Comparison of ENCODE assay signal across 23 mouse cellular contexts in the genomic region with DNA sequence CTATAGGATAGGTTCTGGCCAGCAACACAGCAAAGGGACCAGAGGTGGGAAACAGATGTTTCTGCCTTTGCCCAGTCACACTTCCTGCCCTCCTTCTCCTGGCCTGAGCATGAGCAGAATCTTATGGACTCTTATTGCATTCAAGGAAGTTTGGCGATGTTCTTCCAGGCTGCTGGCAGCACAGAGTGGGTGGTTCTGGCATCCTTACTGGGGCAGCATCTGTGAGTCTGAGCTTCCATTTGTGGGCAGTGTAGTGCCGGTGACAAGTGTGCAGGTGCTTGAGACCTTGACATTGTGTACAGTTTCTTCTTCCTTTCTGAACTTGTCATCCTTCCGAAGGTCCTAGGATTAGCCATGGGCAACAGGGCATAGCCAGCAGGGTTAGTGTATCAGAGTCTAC. TPM values are rescaled to one million over a fixed set of nuclear protein-coding genes. Genes with fewer than 3 reads are reported as not detected.
A peak's percentile ranks its signal among the peaks of the same experiment; 100 is the strongest.
DNase-seq lines count a peak whose midpoint lies in the region; ATAC-seq and TF ChIP-seq lines count a peak whose summit lies in the region.
"Had no signal": no experiment of that assay in that cellular context is flagged by ENCODE, and none has a peak within 500 bp of the region (broad histone marks: within the 10 kb centered on the region; RNA-seq: fewer than 3 reads in every experiment).

No protein-coding gene starts in this region.

- DNase-seq in layer of hippocampus, adult 2 months (ENCODE audit: low spot score in 2 of 2), result peak; percentile 23 to 32
- DNase-seq in layer of hippocampus, postnatal 25 days (ENCODE audit: extremely low spot score in 1 of 2, low spot score in 1 of 2), result no peak
- peak; percentile 4 to 11 for DNase-seq in frontal cortex, postnatal 25 days (ENCODE audit: low spot score in 2 of 2)
- DNase-seq in left cerebral cortex, adult 9 months (ENCODE audit: low spot score in 2 of 2), result peak; percentile 14 to 60
- peak; percentile 46 for DNase-seq in right cerebral cortex, postnatal 25 days
- DNase-seq in kidney, adult 2 months, result no peak
- no peak for DNase-seq in yolk sac, embryonic 10.5 days (ENCODE audit: low spot score)
- DNase-seq: cerebellum, adult 9-10 months; gastrocnemius, adult 2 months; heart, postnatal 36 days; thymus, adult 2 months had no signal

- 80% methylated on average over 3 of the region's 3 CpGs for WGBS in kidney, adult 2 months

- TF ChIP-seq CTCF in layer of hippocampus, adult 2 months (conservative IDR thresholded peaks at IDR 0.05), result no peak
- TF ChIP-seq CTCF in kidney, adult 2 months (conservative IDR thresholded peaks at IDR 0.05; ENCODE audit: insufficient read depth, insufficient read length, low read depth, low read length), result no peak

- H3K27ac ChIP-seq in layer of hippocampus, adult 2 months, result no peak overlapping the region
- H3K27ac ChIP-seq in kidney, adult 2 months (ENCODE audit: insufficient read depth, low read depth, low read length), result no peak overlapping the region
- H3K27ac ChIP-seq: embryonic facial prominence, embryonic 12.5 days; forebrain, embryonic 13.5 days; gastrocnemius, adult 2 months; heart, embryonic 13.5 days; hindbrain, embryonic 14.5 days; intestine, embryonic 15.5 days; liver, embryonic 14.5 days; macrophage had no signal

- H3K4me1 ChIP-seq in kidney, adult 2 months (ENCODE audit: control insufficient read depth, insufficient read depth, low read length), result no peaks in the 10 kb centered on the region
- H3K4me1 ChIP-seq: forebrain, embryonic 13.5 days; heart, embryonic 13.5 days; intestine, embryonic 15.5 days had no signal

- H3K36me3 ChIP-seq in kidney, adult 2 months (ENCODE audit: control insufficient read depth, insufficient read depth, low read length), result no peaks in the 10 kb centered on the region
- H3K36me3 ChIP-seq: embryonic facial prominence, embryonic 12.5 days; heart, embryonic 13.5 days; intestine, embryonic 15.5 days had no signal

- TF ChIP-seq POLR2A in kidney, adult 2 months (IDR thresholded peaks at IDR 0.05; ENCODE audit: low read depth, low read length), result no peak

- no peak for ATAC-seq in cerebellum, adult (ENCODE audit: insufficient number of reproducible peaks, low FRiP score, low TSS enrichment)
- ATAC-seq: forebrain, embryonic 13.5 days; intestine, embryonic 15.5 days had no signal

- no peak overlapping the region for H3K4me3 ChIP-seq in layer of hippocampus, adult 2 months
- no peak overlapping the region for H3K4me3 ChIP-seq in kidney, adult 2 months (ENCODE audit: insufficient read depth, low read depth, low read length)
- H3K4me3 ChIP-seq: embryonic facial prominence, embryonic 12.5 days; erythroblast, embryonic 14.5 days; forebrain, embryonic 13.5 days; gastrocnemius, adult 2 months; heart, embryonic 13.5 days; intestine, embryonic 15.5 days had no signal

- H3K27me3 ChIP-seq in kidney, adult 2 months (replicated peaks; ENCODE audit: control insufficient read depth, insufficient read depth, low read length), result no peaks in the 10 kb centered on the region
- H3K27me3 ChIP-seq: embryonic facial prominence, embryonic 12.5 days; forebrain, embryonic 13.5 days; heart, embryonic 13.5 days; intestine, embryonic 15.5 days had no signal

RNA-seq across cellular contexts. Expression of a gene that starts 12.9 kb away (rescaled TPM):
- 1 to 10 TPM; 1.3 to 1.7 TPM for total RNA-seq in layer of hippocampus, adult 2 months (2021)
- 1 to 10 TPM in 1 of 2 experiments, under 1 TPM in 1; 0.42 to 1.2 TPM for total RNA-seq in layer of hippocampus, postnatal 25 days (2021)
- 0.02 and 0.03 TPM in 2 replicates for polyA plus RNA-seq in kidney, adult 2 months (2012; rRNA removed)
- total RNA-seq: granulocyte monocyte progenitor cell, adult 5-6 weeks had no signal
- polyA plus RNA-seq: C2C12; forebrain, embryonic 13.5 days; hindbrain, embryonic 14.5 days; kidney, embryonic 14.5 days had no signal

Comparison
In these comparisons a context has a peak if more than half of its experiments do, and no peak if none do; other contexts are left out.
1. DNase-seq: peak in layer of hippocampus, adult 2 months (2 of 2), frontal cortex, postnatal 25 days (2 of 2), left cerebral cortex, adult 9 months (2 of 2) and right cerebral cortex, postnatal 25 days (single experiment); none in layer of hippocampus, postnatal 25 days (0 of 2), kidney, adult 2 months (single experiment) and yolk sac, embryonic 10.5 days (single experiment).